Mouse (Mus musculus): Measurements from ENCODE around the gene Hist1h2ag. TPM values are rescaled to one million over a fixed set of nuclear protein-coding genes. Genes with fewer than 3 reads are reported as not detected.

The Hist1h2ag gene
- polyA plus RNA-seq, 1 experiment = 149 TPM

GRCm38 (mm10) chr13:22050591-22051522 lies 8.1 kb upstream of the Hist1h2ag start:
- Histone ChIP-seq H3K4me3 (ENCODE audit: control insufficient read depth, insufficient read depth, low read length) (peak overlapping the region; percentile 51), H3K27me3 (ENCODE audit: control insufficient read depth, insufficient read depth, low read length) (no peaks in the 10 kb centered on the region), H3K36me3 (ENCODE audit: control insufficient read depth, insufficient read depth, low read length) (no peaks in the 10 kb centered on the region), H3K4me1 (replicated peaks; ENCODE audit: control insufficient read depth, insufficient read depth, low read length) (peaks cover 8% of the 10 kb centered on the region), H3K27ac (ENCODE audit: control insufficient read depth, insufficient read depth, low read length) (peak overlapping the region; percentile 59)
- TF ChIP-seq POLR2A (IDR thresholded peaks at IDR 0.05; ENCODE audit: control insufficient read depth, extremely low read depth, insufficient read depth, low read length, poor library complexity) (0 out of 2 replicates have a peak, but pooled peaks have one; percentile 20), CTCF (IDR thresholded peaks at IDR 0.05; ENCODE audit: borderline replicate concordance, control insufficient read depth, extremely low read depth, insufficient read depth, low read length, poor library complexity) (peak; percentile 88)
- peak; percentile 95 for DNase-seq
- WGBS = under 1% methylated on average over 52 of the region's 52 CpGs

- H3K27me3 ChIP-seq (ENCODE audit: control insufficient read depth, insufficient read depth, low read length) = no peaks in the 10 kb centered on the region
- H3K4me3 ChIP-seq (ENCODE audit: control insufficient read depth, insufficient read depth, low read length) = peak overlapping the region; percentile 12
- WGBS = 0% methylated on average over 14 of the region's 14 CpGs
- H3K4me1 ChIP-seq (replicated peaks; ENCODE audit: control insufficient read depth, insufficient read depth, low read length) = peaks cover 11% of the 10 kb centered on the region
- H3K36me3 ChIP-seq (ENCODE audit: control insufficient read depth, insufficient read depth, low read length) = no peaks in the 10 kb centered on the region
- TF ChIP-seq POLR2A (IDR thresholded peaks at IDR 0.05; ENCODE audit: control insufficient read depth, extremely low read depth, insufficient read depth, low read length, poor library complexity) = no peak
- peak; percentile 57 for DNase-seq
- peak overlapping the region; percentile 10; the same call in 1 of the 2 replicates for H3K27ac ChIP-seq (ENCODE audit: control insufficient read depth, insufficient read depth, low read length)
Observed at GRCm38 (mm10) chr13:22049737-22050440, 7.1 kb upstream of the Hist1h2ag start.

- TF ChIP-seq POLR2A (IDR thresholded peaks at IDR 0.05; ENCODE audit: control insufficient read depth, extremely low read depth, insufficient read depth, low read length, poor library complexity) (no peak), CTCF (IDR thresholded peaks at IDR 0.05; ENCODE audit: borderline replicate concordance, control insufficient read depth, extremely low read depth, insufficient read depth, low read length, poor library complexity) (no peak)
- peaks cover 11% of the 10 kb centered on the region for H3K4me1 ChIP-seq (replicated peaks; ENCODE audit: control insufficient read depth, insufficient read depth, low read length)
- no peak overlapping the region for H3K4me3 ChIP-seq (ENCODE audit: control insufficient read depth, insufficient read depth, low read length)
- DNase-seq = no peak
- no peaks in the 10 kb centered on the region for H3K36me3 ChIP-seq (ENCODE audit: control insufficient read depth, insufficient read depth, low read length)
- 9% methylated on average over 2 of the region's 2 CpGs for WGBS
- H3K27me3 ChIP-seq (ENCODE audit: control insufficient read depth, insufficient read depth, low read length) = no peaks in the 10 kb centered on the region
- H3K27ac ChIP-seq (ENCODE audit: control insufficient read depth, insufficient read depth, low read length) = peak overlapping the region; percentile 44; the same call in 1 of the 2 replicates
Observed at GRCm38 (mm10) chr13:22049041-22049440, 6.3 kb upstream of the Hist1h2ag start.

- Histone ChIP-seq H3K36me3 (ENCODE audit: control insufficient read depth, insufficient read depth, low read length) (no peaks in the 10 kb centered on the region), H3K4me1 (replicated peaks; ENCODE audit: control insufficient read depth, insufficient read depth, low read length) (peaks cover 10% of the 10 kb centered on the region), H3K27ac (ENCODE audit: control insufficient read depth, insufficient read depth, low read length) (no peak overlapping the region), H3K4me3 (ENCODE audit: control insufficient read depth, insufficient read depth, low read length) (no peak overlapping the region), H3K27me3 (ENCODE audit: control insufficient read depth, insufficient read depth, low read length) (no peaks in the 10 kb centered on the region)
- no peak for DNase-seq
- WGBS = 34% methylated on average over 2 of the region's 2 CpGs
- no peak for TF ChIP-seq POLR2A (IDR thresholded peaks at IDR 0.05; ENCODE audit: control insufficient read depth, extremely low read depth, insufficient read depth, low read length, poor library complexity)
- no peak for TF ChIP-seq CTCF (IDR thresholded peaks at IDR 0.05; ENCODE audit: borderline replicate concordance, control insufficient read depth, extremely low read depth, insufficient read depth, low read length, poor library complexity)
Observed at GRCm38 (mm10) chr13:22045311-22045710, 2.6 kb upstream of the Hist1h2ag start.

DNA sequence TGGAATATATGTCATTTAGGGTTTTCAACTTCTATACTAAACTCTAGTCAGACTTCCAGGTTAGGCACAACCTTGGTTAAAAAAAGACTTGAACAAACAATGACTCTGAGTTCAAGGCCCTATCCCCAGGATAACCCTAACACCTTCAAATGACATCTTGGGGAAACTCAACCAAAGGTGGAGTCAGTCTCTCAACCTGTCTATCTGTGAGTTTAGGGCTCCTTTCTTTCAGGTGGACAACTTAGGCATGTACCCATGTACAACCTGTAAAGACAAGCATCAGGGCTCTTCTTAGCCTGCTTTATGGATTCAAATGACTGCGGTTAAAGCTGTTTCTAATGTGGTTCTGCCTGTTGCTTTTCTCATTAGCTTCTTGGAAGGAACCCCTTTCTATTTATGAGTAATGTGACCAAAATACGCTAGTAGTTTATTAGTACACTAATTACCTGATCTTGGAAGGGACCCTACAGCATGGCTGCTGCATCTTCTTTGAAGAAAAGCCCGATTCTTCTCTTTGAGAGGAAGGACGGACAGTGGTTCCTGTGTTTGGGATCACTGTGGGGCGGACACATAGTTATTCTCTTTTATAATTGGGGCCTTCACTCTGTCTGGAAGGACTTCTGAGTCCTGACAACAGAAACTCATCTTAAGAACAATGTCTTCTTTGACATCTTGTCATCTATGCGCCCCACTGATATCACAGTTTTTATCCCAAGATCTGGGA lies 1.9 kb upstream of the Hist1h2ag start:
- TF ChIP-seq CTCF (IDR thresholded peaks at IDR 0.05; ENCODE audit: borderline replicate concordance, control insufficient read depth, extremely low read depth, insufficient read depth, low read length, poor library complexity) (no peak), POLR2A (IDR thresholded peaks at IDR 0.05; ENCODE audit: control insufficient read depth, extremely low read depth, insufficient read depth, low read length, poor library complexity) (no peak)
- no peak for DNase-seq
- Histone ChIP-seq H3K4me1 (replicated peaks; ENCODE audit: control insufficient read depth, insufficient read depth, low read length) (peaks cover 7% of the 10 kb centered on the region), H3K27ac (ENCODE audit: control insufficient read depth, insufficient read depth, low read length) (no peak overlapping the region), H3K4me3 (ENCODE audit: control insufficient read depth, insufficient read depth, low read length) (no peak overlapping the region), H3K36me3 (ENCODE audit: control insufficient read depth, insufficient read depth, low read length) (no peaks in the 10 kb centered on the region), H3K27me3 (ENCODE audit: control insufficient read depth, insufficient read depth, low read length) (no peaks in the 10 kb centered on the region)
- WGBS = 96% methylated on average over 6 of the region's 6 CpGs

All from thymus, adult 2 months (tissue).